Mouse (Mus musculus): Measurements from ENCODE around the gene Rnf6.

- peak; percentile 51 for TF ChIP-seq POLR2A (IDR thresholded peaks at IDR 0.05; ENCODE audit: insufficient read depth, low read depth, low read length)
- TF ChIP-seq CTCF (IDR thresholded peaks at IDR 0.05; ENCODE audit: insufficient read depth, low read depth, low read length) = 0 out of 2 replicates have a peak, but pooled peaks have one; percentile 11
Observed at GRCm38 (mm10) chr5:146220879-146221714, at the start of gene Rnf6.
